Mouse (Mus musculus): ENCODE data around the gene Lgals4.

Gene Lgals4

GRCm38 (mm10) chr7:28833723-28834347, at the start of gene Lgals4:
Gene Lgals4, plus strand, starts transcription at chr7:28833854.
- no peak for DNase-seq (ENCODE audit: low spot score)

- DNase-seq (ENCODE audit: low spot score): no peak
Observed at GRCm38 (mm10) chr7:28785161-28785560, 48.5 kb upstream of the Lgals4 start.

- no peak for DNase-seq (ENCODE audit: low spot score)
Observed at GRCm38 (mm10) chr7:28787884-28788283, 45.8 kb upstream of the Lgals4 start.

- no peak for DNase-seq (ENCODE audit: low spot score)
Observed at GRCm38 (mm10) chr7:28788307-28789195, 45.1 kb upstream of the Lgals4 start, which contains the start of gene Rinl. Gene Rinl, plus strand, starts transcription at chr7:28788969.

GRCm38 (mm10) chr7:28789235-28789634, 44.4 kb upstream of the Lgals4 start:
- no peak for DNase-seq (ENCODE audit: low spot score)

- DNase-seq (ENCODE audit: low spot score): no peak
Observed at GRCm38 (mm10) chr7:28790066-28790806, 43.4 kb upstream of the Lgals4 start.

- no peak for DNase-seq (ENCODE audit: low spot score)
Observed at GRCm38 (mm10) chr7:28791706-28792105, 41.9 kb upstream of the Lgals4 start.

GRCm38 (mm10) chr7:28792391-28793185, 41.1 kb upstream of the Lgals4 start:
- no peak for DNase-seq (ENCODE audit: low spot score)

GRCm38 (mm10) chr7:28793834-28794233, 39.8 kb upstream of the Lgals4 start:
- DNase-seq (ENCODE audit: low spot score): no peak

GRCm38 (mm10) chr7:28794496-28794895, 39.2 kb upstream of the Lgals4 start:
- no peak for DNase-seq (ENCODE audit: low spot score)

- no peak for DNase-seq (ENCODE audit: low spot score)
Observed at GRCm38 (mm10) chr7:28795832-28796231, 37.8 kb upstream of the Lgals4 start.

- DNase-seq (ENCODE audit: low spot score): no peak
Observed at GRCm38 (mm10) chr7:28796562-28796975, 37.1 kb upstream of the Lgals4 start.

- no peak for DNase-seq (ENCODE audit: low spot score)
Observed at GRCm38 (mm10) chr7:28799994-28800393, 33.7 kb upstream of the Lgals4 start.

GRCm38 (mm10) chr7:28801451-28801850, 32.2 kb upstream of the Lgals4 start:
- no peak for DNase-seq (ENCODE audit: low spot score)

- no peak for DNase-seq (ENCODE audit: low spot score)
Observed at GRCm38 (mm10) chr7:28801901-28802670, 31.6 kb upstream of the Lgals4 start.

- DNase-seq (ENCODE audit: low spot score): no peak
Observed at GRCm38 (mm10) chr7:28802846-28803588, 30.6 kb upstream of the Lgals4 start.

- DNase-seq (ENCODE audit: low spot score): no peak
Observed at GRCm38 (mm10) chr7:28803756-28804155, 29.9 kb upstream of the Lgals4 start.

- DNase-seq (ENCODE audit: low spot score): no peak
Observed at GRCm38 (mm10) chr7:28806869-28807268, 26.8 kb upstream of the Lgals4 start.

- no peak for DNase-seq (ENCODE audit: low spot score)
Observed at GRCm38 (mm10) chr7:28807641-28808220, 25.9 kb upstream of the Lgals4 start.
